Mouse (Mus musculus) MEL (cell line): Measurements from ENCODE around the gene Asnsd1. TPM values are rescaled to one million over a fixed set of nuclear protein-coding genes. Genes with fewer than 3 reads are reported as not detected.
A peak's percentile ranks its signal among the peaks of the same experiment; 100 is the strongest.
"Not testable (repeated sequence)": the region's sequence is repeated elsewhere in the genome, so short reads cannot be mapped to it uniquely, and the experiment has no call there.

Experiments
- DNase-seq: peaks from one replicate; pipeline ENCODE4 v3.0.0; 2011; ENCODE audit warnings: low read depth, low spot score
- H3K27ac ChIP-seq: 2 replicates; pipeline ENCODE4 v1.5.1; 2012; ENCODE audit warnings: low read depth, mild to moderate bottlenecking, control low read depth, low read length, moderate library complexity; ENCODE audit not compliant: control insufficient read depth
- H3K27me3 ChIP-seq, 2 experiments: fragments of 150-350 bp in 1 of 2; sonication (generic) in 1 of 2; 2 replicates each; pipeline ENCODE4 v1.6.1; 2012; ENCODE audit warnings: low read length in 2 of 2, mild to moderate bottlenecking in 2 of 2, improper control_type of control experiment in 1 of 2, moderate library complexity in 1 of 2; ENCODE audit not compliant: insufficient read depth in 2 of 2, control insufficient read depth in 1 of 2
- H3K36me3 ChIP-seq, 2 experiments: 2 replicates each; pipeline ENCODE4 v1.6.1; 2012 to 2014; ENCODE audit warnings: low read length in 2 of 2, improper control_type of control experiment in 1 of 2, inconsistent platforms in 1 of 2, mild to moderate bottlenecking in 1 of 2; ENCODE audit not compliant: insufficient read depth in 2 of 2, control insufficient read depth in 1 of 2
- H3K4me1 ChIP-seq, 2 experiments: fragments of 150-350 bp in 1 of 2; sonication (generic) in 1 of 2; 2 replicates each; pipeline ENCODE4 v1.6.1; 2012; ENCODE audit warnings: low read length in 2 of 2, improper control_type of control experiment in 1 of 2, mild to moderate bottlenecking in 1 of 2; ENCODE audit not compliant: insufficient read depth in 2 of 2, control insufficient read depth in 1 of 2
- H3K4me3 ChIP-seq, 2 experiments: fragments of 150-350 bp in 1 of 2; sonication (generic) in 1 of 2; 2 replicates each; pipeline ENCODE4 v1.5.1; 2012; ENCODE audit warnings: low read depth in 2 of 2, low read length in 2 of 2, mild to moderate bottlenecking in 2 of 2, moderate library complexity in 2 of 2, control low read depth in 1 of 2, improper control_type of control experiment in 1 of 2; ENCODE audit not compliant: control insufficient read depth in 1 of 2, insufficient read depth in 1 of 2
- H3K79me2 ChIP-seq: 2 replicates; pipeline ENCODE4 v1.6.1; 2012; ENCODE audit warnings: mild to moderate bottlenecking, low read length, moderate library complexity; ENCODE audit not compliant: control insufficient read depth, poor library complexity, insufficient read depth
- H3K9ac ChIP-seq: 2 replicates; pipeline ENCODE4 v1.6.1; 2012; ENCODE audit warnings: low read depth, mild to moderate bottlenecking, control low read depth, low read length, moderate library complexity; ENCODE audit not compliant: control insufficient read depth, poor library complexity, severe bottlenecking
- H3K9me3 ChIP-seq: fragments of 150-350 bp; sonication (generic); replicated peaks from 2 replicates; pipeline ENCODE4 v1.6.1; 2012; ENCODE audit warnings: mild to moderate bottlenecking, low read length, improper control_type of control experiment, moderate library complexity; ENCODE audit not compliant: insufficient read depth
- E2F4 ChIP-seq: IDR thresholded peaks from 2 replicates; pipeline ENCODE4 v1.6.1; 2011; ENCODE audit warnings: low read depth, low read length, improper control_type of control experiment, borderline replicate concordance
- ETS1 ChIP-seq: IDR thresholded peaks from 2 replicates; pipeline ENCODE4 v1.6.1; 2012; ENCODE audit warnings: low read depth, mild to moderate bottlenecking, inconsistent platforms, low read length, improper control_type of control experiment, moderate library complexity
- MAFK ChIP-seq: IDR thresholded peaks from 2 replicates; pipeline ENCODE4 v1.6.1; 2011; ENCODE audit warnings: low read depth, mild to moderate bottlenecking, low read length, improper control_type of control experiment, borderline replicate concordance
- MYB ChIP-seq: IDR thresholded peaks from 2 replicates; pipeline ENCODE4 v1.6.1; 2011; ENCODE audit warnings: mild to moderate bottlenecking, low read depth, low read length, improper control_type of control experiment
- POLR2A ChIP-seq, 2 experiments: IDR thresholded peaks; 2 replicates each; pipeline ENCODE4 v1.6.1; 2011 to 2012; ENCODE audit warnings: low read length in 2 of 2, mild to moderate bottlenecking in 2 of 2, control low read depth in 1 of 2, improper control_type of control experiment in 1 of 2, low read depth in 1 of 2, moderate library complexity in 1 of 2; ENCODE audit not compliant: control insufficient read depth in 1 of 2, insufficient read depth in 1 of 2, poor library complexity in 1 of 2
- POLR2AphosphoS2 ChIP-seq: IDR thresholded peaks from 2 replicates; pipeline ENCODE4 v1.6.1; 2011; ENCODE audit warnings: low read length, improper control_type of control experiment
- TAL1 ChIP-seq: IDR thresholded peaks from 2 replicates; pipeline ENCODE4 v1.6.1; 2012; ENCODE audit warnings: mild to moderate bottlenecking, inconsistent platforms, low read length, moderate library complexity, mixed read lengths
- TCF12 ChIP-seq: IDR thresholded peaks from 2 replicates; pipeline ENCODE4 v1.6.1; 2014; ENCODE audit warnings: low read depth, mild to moderate bottlenecking, inconsistent platforms, low read length, improper control_type of control experiment, moderate library complexity
- ZKSCAN1 ChIP-seq: IDR thresholded peaks from 2 replicates; pipeline ENCODE4 v1.6.1; 2012; ENCODE audit warnings: low read depth, mild to moderate bottlenecking, inconsistent platforms, low read length, improper control_type of control experiment, moderate library complexity
- polyA plus RNA-seq, 2 experiments: library from polyadenylated mRNA; stranded (reverse) in 1 of 2; unstranded in 1 of 2; fragments of >175 nt in 1 of 2; fragments of >200 nt in 1 of 2; gene quantifications; 2 replicates each; pipeline versions ENCODE4 v1.2.1 to v1.2.4; 2012; ENCODE audit warnings: low replicate concordance in 2 of 2, low read depth in 1 of 2; ENCODE audit not compliant: insufficient read length in 2 of 2, insufficient read depth in 1 of 2, missing spikeins in 1 of 2
- total RNA-seq: library from RNA; depleted of rRNA; stranded (reverse); fragments of 300-350 nt; gene quantifications from 2 replicates; pipeline ENCODE4 v1.2.3, GENCODE M21; 2012

Gene Asnsd1
- total and polyA plus RNA-seq, 3 experiments, result 62.2 to 79.7 TPM; not detected in 1

DNA sequence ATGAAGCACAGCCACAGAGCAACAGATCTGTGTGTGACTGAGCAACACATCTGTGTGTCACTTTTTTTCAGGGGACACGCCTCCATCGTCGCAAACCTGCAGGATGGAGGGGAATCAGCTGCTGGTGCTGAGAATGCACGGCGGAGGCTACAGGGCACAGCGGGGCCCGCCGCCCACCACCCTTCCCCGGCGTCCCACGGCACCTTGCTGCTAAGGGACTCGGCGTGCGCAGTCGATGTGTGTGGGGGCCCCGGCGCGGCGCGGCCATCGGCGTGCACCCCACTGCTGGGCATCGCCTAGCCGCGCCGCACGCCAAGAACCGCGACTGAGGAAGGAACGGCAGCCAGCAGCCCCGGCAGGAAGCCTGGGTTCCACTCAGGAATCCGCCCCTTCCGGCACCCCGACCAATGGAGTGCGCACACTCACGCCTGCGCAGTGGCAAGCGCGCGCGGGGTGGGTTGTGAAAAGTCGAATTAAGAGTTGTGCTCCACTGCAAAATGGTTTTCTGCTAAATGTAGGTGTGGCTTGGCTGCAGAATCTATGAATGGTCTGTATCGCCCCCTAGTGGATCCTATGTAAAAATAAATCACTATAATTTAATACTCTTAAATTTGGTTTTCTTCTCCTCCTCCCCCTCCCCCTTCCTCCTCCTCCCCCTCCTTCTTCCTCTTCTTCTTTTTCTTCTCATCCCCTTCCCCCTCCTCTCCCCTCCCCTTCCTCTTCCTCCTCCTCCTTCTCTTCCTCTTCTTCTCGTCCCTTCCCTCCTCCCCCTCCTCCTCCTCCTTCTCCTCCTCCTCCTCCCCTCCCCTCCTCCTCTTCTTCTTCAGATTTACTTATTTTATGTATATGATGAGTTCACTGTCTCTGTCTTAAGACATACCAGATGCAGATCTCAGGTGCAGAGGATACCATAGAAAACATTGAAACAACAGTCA, at the start of gene Asnsd1, which contains the start of the genes Asdurf and Gm28551 (continued):
- TF ChIP-seq POLR2AphosphoS2 (peak; percentile 64; the same call in 1 of the 2 replicates), POLR2A (IDR thresholded peaks at IDR 0.05; ENCODE audit: control insufficient read depth in 1 of 2, insufficient read depth in 1 of 2, low read depth in 1 of 2, low read length in 2 of 2, poor library complexity in 1 of 2) (peak; percentile 81 to 93), MAFK (no peak), ETS1 (no peak), TAL1 (no peak), ZKSCAN1 (no peak)

DNA sequence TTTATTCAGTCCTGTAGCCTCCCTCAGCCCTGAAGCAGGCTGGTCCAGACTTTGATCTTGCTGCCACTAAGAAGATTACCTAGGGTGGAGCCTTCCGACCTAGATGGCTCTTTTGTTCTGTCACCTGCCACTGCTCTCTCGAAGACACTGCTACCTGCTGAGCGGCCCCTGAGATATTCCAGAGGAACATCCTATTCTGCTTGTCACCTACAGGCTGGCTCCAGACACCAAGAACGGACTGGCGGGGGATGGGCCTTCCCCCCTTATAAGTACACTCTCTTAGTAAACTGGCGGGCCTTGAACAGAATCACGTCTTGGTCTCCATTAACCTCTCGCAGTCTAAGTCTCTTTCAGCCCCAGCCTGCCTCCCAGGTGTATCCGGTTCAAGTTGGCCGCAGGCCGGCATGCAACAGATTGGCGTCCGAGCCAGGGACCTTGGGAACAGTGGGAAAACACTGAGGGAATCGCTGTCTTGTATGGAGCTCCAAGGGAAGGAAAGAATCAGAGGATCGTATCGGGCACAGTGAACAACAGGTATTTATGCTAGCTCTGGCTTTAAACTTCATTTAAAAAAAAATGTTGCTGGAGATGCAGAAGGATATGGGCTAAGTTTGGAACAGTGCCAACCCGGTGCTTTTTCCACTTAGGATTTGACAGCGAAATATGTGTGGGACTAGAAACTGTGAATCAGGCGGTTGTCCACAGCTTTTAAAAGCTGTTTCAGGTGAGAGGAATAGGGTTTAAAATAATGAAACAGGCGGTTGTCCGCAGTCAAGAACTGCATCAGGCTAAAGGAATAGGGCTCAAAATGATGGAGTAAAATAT, 41.6 kb upstream of the Asnsd1 start:
- H3K27me3 ChIP-seq, H3K9ac ChIP-seq, H3K27ac ChIP-seq, H3K4me1 ChIP-seq, H3K79me2 ChIP-seq, H3K36me3 ChIP-seq, H3K4me3 ChIP-seq, DNase-seq, H3K9me3 ChIP-seq: not testable (repeated sequence)

DNA sequence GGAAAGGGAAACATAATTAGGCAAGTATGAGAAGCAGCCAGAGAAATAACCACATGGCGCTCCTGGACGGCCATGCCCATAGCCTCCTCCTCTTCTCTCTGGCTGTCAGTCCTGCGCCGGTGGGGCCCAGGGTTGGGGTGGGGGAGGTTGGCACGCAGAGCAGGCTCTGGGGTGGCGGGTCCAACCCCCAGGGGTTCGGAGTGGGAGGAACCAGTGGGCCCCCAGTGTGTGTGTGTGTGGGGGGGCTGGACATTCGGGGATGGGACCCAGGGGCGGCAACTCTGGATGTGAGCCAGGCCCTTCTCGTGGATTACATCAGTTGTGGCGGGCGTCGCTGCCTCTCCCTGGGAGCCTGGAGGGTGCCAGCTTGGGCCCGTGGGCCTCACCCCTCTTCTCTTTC, 36.2 kb upstream of the Asnsd1 start:
- Histone ChIP-seq H3K9me3 (no peaks in the 10 kb centered on the region), H3K36me3 (no peaks in the 10 kb centered on the region), H3K4me1 (no peaks in the 10 kb centered on the region), H3K4me3 (no peak overlapping the region), H3K27me3 (no peaks in the 10 kb centered on the region), H3K27ac (no peak overlapping the region), H3K9ac (no peak overlapping the region), H3K79me2 (no peaks in the 10 kb centered on the region)
- TF ChIP-seq POLR2A (IDR thresholded peaks at IDR 0.05; ENCODE audit: control insufficient read depth in 1 of 2, insufficient read depth in 1 of 2, low read depth in 1 of 2, low read length in 2 of 2, poor library complexity in 1 of 2), result no peak
- TF ChIP-seq E2F4, result no peak
- TF ChIP-seq TCF12, result no peak
- TF ChIP-seq POLR2AphosphoS2, result no peak
- no peak for TF ChIP-seq MYB
- no peak for TF ChIP-seq ZKSCAN1
- no peak for DNase-seq
